Mouse (Mus musculus) hindbrain, embryonic 12.5 days (tissue): ENCODE measurements around the gene Klri1. TPM values are rescaled to one million over a fixed set of nuclear protein-coding genes. Genes with fewer than 3 reads are reported as not detected.
"Not testable (repeated sequence)": the region's sequence is repeated elsewhere in the genome, so short reads cannot be mapped to it uniquely, and the experiment has no call there.

Source experiments
- ATAC-seq: fragments of 200-750 bp; cut with Nextera tagmentation; 2 replicates; pipeline ENCODE4 v1.8.0; 2017; ENCODE audit warnings: moderate TSS enrichment; ENCODE audit not compliant: low FRiP score
- H3K27ac ChIP-seq: fragments of 300-500 bp; sonication (generic); 2 replicates; pipeline ENCODE4 v1.5.1; 2016; ENCODE audit warnings: mild to moderate bottlenecking
- H3K27me3 ChIP-seq: fragments of 300-500 bp; sonication (generic); 2 replicates; pipeline ENCODE4 v1.6.1; 2016; ENCODE audit warnings: mild to moderate bottlenecking
- H3K36me3 ChIP-seq: fragments of 300-500 bp; sonication (generic); 2 replicates; pipeline ENCODE4 v1.6.1; 2016; ENCODE audit warnings: mild to moderate bottlenecking
- H3K4me1 ChIP-seq: fragments of 300-500 bp; sonication (generic); 2 replicates; pipeline ENCODE4 v1.6.1; 2016
- H3K4me2 ChIP-seq: fragments of 300-500 bp; sonication (generic); replicated peaks from 2 replicates; pipeline ENCODE4 v1.6.1; 2016; ENCODE audit warnings: mild to moderate bottlenecking
- H3K4me3 ChIP-seq: fragments of 300-500 bp; sonication (generic); 2 replicates; pipeline ENCODE4 v1.5.1; 2016; ENCODE audit warnings: mild to moderate bottlenecking
- H3K9ac ChIP-seq: fragments of 300-500 bp; sonication (generic); 2 replicates; pipeline ENCODE4 v1.6.1; 2016; ENCODE audit warnings: mild to moderate bottlenecking, moderate library complexity
- H3K9me3 ChIP-seq: fragments of 300-500 bp; sonication (generic); replicated peaks from 2 replicates; pipeline ENCODE4 v1.6.1; 2016; ENCODE audit warnings: mild to moderate bottlenecking
- WGBS: fragments of 180-500 bp; shearing (Covaris S2); methylation state at CpG from one replicate; pipeline ENCODE4 v1.1.7; 2016; 5-methylcytosine and 5-hydroxymethylcytosine counted together
- polyA plus RNA-seq: library from polyadenylated mRNA; unstranded; fragments of >200 nt; fragmentation: Nextera tagmentation; extraction: Ambion mirVana; gene quantifications from 2 replicates; pipeline ENCODE4 v1.2.1, GENCODE M21; 2016

The Klri1 gene
- polyA plus RNA-seq: not detected in 2 replicates

DNA sequence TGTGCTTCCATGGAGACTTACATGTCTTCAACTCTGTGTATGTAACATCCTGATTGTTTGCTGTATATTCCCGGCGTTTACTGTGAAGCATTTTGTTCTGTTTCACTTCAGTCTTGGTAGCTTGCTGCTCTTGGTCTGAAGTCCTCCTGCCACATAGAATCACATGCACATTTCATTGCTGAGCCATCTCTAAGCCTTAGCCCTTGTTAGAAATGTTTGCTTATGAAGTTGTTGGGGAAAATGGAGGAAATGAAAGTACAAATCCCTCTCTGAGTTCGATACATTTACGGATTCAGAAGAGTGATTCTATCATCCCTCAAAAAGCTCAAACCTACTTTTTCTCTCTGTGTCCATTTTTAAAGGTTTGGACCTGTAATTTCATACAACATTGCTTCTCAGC, at the start of gene Klri1:
Gene Klri1, minus strand, starts transcription at position 101 of the 400 bp plus-strand sequence.
- no peak within 1 kb of the TSS for H3K4me2 ChIP-seq
- H3K36me3 ChIP-seq: no peaks in the 10 kb centered on the region
- ATAC-seq: no peak
- H3K9me3 ChIP-seq: no peaks in the 10 kb centered on the region
- H3K4me3 ChIP-seq: no peak within 1 kb of the TSS
- 94% methylated on average over 4 of the region's 4 CpGs for whole genome bisulfite sequencing
- no peak within 1 kb of the TSS for H3K9ac ChIP-seq
- H3K27me3 ChIP-seq: no peaks in the 10 kb centered on the region
- no peaks in the 10 kb centered on the region for H3K4me1 ChIP-seq
- H3K27ac ChIP-seq: no peak within 1 kb of the TSS

DNA sequence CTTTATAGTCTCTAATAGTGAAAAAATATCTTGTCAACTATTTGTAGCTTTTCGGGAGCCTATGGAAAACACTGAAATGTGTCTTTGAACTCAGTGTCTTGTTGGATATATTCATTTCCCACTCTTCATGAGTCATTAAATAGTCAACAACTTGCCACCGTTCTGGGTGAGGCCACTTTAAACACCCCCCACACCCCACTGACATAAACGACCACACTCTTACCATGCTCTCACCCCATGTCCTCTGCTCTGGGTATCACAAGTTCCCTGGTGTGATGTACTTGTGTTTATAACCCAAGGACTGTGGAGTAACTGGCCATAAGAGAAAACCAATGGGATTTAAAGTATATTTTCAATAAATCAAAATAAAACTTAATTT, 30.7 kb upstream of the Klri1 start:
- no peak overlapping the region for H3K4me3 ChIP-seq
- no peak overlapping the region for H3K4me2 ChIP-seq
- H3K9me3 ChIP-seq: no peaks in the 10 kb centered on the region
- no peaks in the 10 kb centered on the region for H3K36me3 ChIP-seq
- no peak for ATAC-seq
- H3K9ac ChIP-seq: no peak overlapping the region
- 82% methylated on average over 3 of the region's 3 CpGs for WGBS
- no peaks in the 10 kb centered on the region for H3K4me1 ChIP-seq
- H3K27ac ChIP-seq: no peak overlapping the region
- no peaks in the 10 kb centered on the region for H3K27me3 ChIP-seq

DNA sequence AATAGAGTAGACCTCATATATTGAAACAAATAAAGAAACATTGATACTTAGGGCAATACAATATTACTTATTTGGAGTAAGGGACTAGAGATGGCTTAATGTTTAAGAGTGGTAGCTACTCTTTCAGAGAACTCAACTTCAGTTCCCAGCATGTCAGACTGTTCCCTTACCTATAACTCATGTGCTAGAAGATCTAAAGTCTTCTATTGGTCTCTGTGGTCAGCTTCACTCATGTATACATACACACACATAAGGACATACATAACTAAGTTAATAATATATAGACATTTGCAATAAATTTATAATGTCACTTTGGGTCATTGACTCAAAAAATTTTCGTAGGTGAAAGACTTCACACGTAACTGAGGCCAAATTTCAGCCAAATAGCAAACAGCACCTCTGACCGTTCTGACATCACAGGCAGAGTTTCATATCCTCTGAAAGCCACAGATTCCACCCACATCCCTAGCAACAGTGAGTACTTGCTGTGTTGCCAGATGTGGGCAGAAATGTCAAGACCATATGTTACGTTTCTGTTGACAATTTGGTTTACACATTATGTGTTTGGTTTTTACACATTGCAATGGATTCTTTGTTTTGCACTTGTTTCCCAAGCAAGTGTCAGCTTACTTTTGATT, 30.2 kb upstream of the Klri1 start:
- no peak overlapping the region for H3K4me2 ChIP-seq
- no peaks in the 10 kb centered on the region for H3K27me3 ChIP-seq
- H3K27ac ChIP-seq: no peak overlapping the region
- no peak overlapping the region for H3K9ac ChIP-seq
- H3K4me3 ChIP-seq: no peak overlapping the region
- H3K9me3 ChIP-seq: no peaks in the 10 kb centered on the region
- H3K36me3 ChIP-seq: no peaks in the 10 kb centered on the region
- ATAC-seq: no peak
- WGBS: 83% methylated on average over 4 of the region's 4 CpGs
- no peaks in the 10 kb centered on the region for H3K4me1 ChIP-seq

DNA sequence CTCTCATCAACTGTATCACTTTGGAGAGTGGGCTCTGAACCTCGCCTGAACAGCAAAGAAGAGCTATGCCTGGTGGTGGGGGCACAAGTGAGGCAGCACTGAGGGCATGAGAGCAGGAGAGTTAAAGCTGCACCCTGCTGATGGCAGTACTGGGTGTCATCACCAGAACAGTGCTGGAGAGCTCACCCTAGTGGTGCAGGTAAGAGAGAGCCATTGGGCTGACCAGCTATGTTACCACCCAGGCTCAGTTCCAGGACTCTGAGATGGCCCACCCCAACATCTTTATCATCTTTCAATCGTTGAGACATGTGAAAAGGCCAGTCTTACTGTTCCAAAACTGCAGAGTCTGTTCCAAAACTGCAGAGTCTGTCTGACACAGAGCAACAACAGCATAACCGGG, 29.2 kb upstream of the Klri1 start:
- Histone ChIP-seq H3K4me2 (no peak overlapping the region), H3K4me3 (no peak overlapping the region), H3K9ac (no peak overlapping the region), H3K36me3 (no peaks in the 10 kb centered on the region), H3K4me1 (no peaks in the 10 kb centered on the region), H3K9me3 (no peaks in the 10 kb centered on the region), H3K27me3 (no peaks in the 10 kb centered on the region), H3K27ac (no peak overlapping the region)
- 56% methylated on average over 3 of the region's 3 CpGs for WGBS
- ATAC-seq: no peak

DNA sequence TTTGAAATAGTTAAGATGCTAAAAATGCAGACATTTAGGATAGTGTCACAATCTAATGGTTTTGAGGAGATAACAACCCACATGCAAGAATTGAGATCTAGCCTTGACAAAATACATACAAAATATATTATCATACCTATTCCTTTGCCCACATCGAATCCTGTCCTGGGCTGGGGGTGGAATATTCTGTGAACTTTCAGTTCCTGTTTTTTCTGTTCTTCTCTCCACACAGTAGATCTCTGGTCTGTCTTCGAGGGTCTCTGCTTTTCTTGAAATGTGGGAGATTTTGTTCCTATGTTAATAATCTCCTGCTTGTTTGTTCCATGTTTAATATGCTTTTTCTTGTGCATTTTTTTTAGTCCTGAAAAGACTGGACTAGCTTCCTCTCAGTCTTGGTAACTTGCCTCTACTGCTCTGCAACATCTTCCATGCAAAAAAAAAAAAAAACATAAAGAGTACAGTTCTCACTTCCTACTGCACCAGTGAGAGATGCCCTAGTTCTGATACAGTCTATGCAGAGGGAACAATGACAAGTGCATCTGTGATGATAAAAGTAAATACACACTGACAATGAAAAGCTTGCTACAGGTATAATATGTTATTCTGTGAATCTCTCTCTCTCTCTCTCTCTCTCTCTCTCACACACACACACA, 23.3 kb upstream of the Klri1 start, which contains the start of gene Klri2:
Gene Klri2, minus strand, starts transcription at position 416 of the 653 bp plus-strand sequence.
- ATAC-seq: no peak
- 74% methylated on average over 2 of the region's 2 CpGs for WGBS
- Histone ChIP-seq H3K4me2 (no peak within 1 kb of the TSS), H3K27me3 (no peaks in the 10 kb centered on the region), H3K4me3 (no peak within 1 kb of the TSS), H3K4me1 (no peaks in the 10 kb centered on the region), H3K9me3 (no peaks in the 10 kb centered on the region), H3K9ac (no peak within 1 kb of the TSS), H3K36me3 (no peaks in the 10 kb centered on the region), H3K27ac (no peak within 1 kb of the TSS)

DNA sequence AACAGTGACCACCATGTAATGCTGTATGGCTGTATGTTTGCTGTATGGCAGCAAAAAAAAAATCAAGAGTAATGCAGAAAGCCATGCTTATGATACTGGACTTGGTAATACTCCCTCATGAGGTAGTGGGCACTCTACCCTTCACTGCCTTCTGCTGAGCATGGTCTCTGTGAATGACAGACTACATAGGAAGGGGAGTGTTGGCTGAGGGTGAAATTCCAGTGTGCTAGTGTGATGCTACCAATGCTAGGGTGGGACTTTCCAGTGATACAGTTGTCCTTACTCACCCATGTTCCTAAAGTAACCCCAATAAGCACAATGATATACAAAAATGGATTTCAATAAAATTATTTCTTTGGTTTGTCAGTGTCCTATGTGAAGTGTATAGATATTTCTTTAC, 19.5 kb upstream of the Klri1 start:
- Histone ChIP-seq H3K4me2 (no peak overlapping the region), H3K9me3 (no peaks in the 10 kb centered on the region), H3K27me3 (no peaks in the 10 kb centered on the region), H3K4me1 (no peaks in the 10 kb centered on the region), H3K9ac (no peak overlapping the region), H3K27ac (no peak overlapping the region), H3K4me3 (no peak overlapping the region), H3K36me3 (no peaks in the 10 kb centered on the region)
- no peak for ATAC-seq

DNA sequence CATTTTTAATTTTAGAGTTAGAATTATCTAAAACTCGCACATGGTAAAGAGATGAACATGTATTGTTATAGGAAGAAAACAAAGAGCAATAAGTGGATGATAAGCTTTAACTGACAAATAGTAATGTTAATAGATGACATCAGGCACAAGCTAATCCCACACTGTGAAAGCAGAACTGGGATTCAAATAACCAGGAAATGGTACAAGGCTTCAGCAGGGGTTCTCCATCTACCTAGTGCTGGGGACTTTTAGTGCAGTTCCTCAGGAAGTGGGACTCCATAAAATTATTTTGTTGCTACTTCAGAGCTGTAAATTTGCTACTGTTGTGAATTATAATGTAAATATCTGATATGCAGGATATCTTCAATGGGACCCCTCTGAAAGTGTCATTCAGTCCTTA, 10.3 kb upstream of the Klri1 start:
- 90% methylated on average over 1 of the region's 1 CpGs for WGBS
- Histone ChIP-seq H3K36me3 (no peaks in the 10 kb centered on the region), H3K4me1 (no peaks in the 10 kb centered on the region), H3K4me3 (no peak overlapping the region), H3K4me2 (no peak overlapping the region), H3K9me3 (no peaks in the 10 kb centered on the region), H3K27me3 (no peaks in the 10 kb centered on the region), H3K27ac (no peak overlapping the region), H3K9ac (no peak overlapping the region)
- no peak for ATAC-seq

DNA sequence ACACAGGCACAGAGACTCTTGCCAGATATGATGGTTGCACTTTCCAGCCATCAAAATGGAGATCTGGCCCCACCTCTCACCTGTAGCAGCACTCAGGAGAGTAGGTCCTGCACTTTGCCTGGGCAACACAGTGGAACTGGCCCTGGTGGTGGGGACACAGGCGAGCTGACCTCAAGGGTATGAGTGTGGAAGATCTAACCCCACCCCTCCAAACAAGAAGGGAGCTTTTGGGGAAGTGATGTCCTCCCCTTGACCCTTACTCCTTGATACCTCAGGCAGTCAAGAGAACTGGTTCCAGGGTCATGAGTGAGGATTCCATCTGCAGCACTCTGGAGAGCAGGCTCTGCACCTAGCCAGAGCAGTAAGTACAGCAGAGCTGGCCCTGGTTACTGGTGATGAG, 4.5 kb upstream of the Klri1 start:
- Histone ChIP-seq H3K4me2 (no peak overlapping the region), H3K4me3 (no peak overlapping the region), H3K9ac (no peak overlapping the region), H3K27me3 (no peaks in the 10 kb centered on the region), H3K27ac (no peak overlapping the region), H3K36me3 (no peaks in the 10 kb centered on the region), H3K4me1 (no peaks in the 10 kb centered on the region), H3K9me3 (no peaks in the 10 kb centered on the region)
- WGBS: 58% methylated on average over 1 of the region's 1 CpGs
- no peak for ATAC-seq

DNA sequence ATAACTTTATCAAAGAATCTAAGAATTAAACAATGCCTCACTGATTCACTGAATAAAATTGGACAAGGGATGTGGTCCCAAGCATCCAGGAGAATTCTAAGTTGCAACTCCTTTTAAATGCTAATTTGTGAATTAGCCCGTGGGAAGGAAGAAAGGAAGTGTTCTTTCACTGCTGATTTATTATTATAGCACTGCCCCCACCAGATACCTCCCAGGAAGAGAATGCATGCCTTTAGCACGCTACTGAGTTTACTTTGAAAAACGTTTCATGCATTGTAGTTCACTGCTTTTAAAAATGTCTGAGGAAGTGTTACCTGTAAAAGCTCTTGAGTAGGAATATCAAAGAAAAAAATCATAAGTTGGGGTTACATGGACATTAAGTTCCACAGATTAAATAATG, 3.6 kb upstream of the Klri1 start:
- Histone ChIP-seq H3K27ac (no peak overlapping the region), H3K4me3 (no peak overlapping the region), H3K9me3 (no peaks in the 10 kb centered on the region), H3K4me1 (no peaks in the 10 kb centered on the region), H3K27me3 (no peaks in the 10 kb centered on the region), H3K4me2 (no peak overlapping the region), H3K9ac (no peak overlapping the region), H3K36me3 (no peaks in the 10 kb centered on the region)
- ATAC-seq: no peak
- WGBS: 12% methylated on average over 3 of the region's 3 CpGs

DNA sequence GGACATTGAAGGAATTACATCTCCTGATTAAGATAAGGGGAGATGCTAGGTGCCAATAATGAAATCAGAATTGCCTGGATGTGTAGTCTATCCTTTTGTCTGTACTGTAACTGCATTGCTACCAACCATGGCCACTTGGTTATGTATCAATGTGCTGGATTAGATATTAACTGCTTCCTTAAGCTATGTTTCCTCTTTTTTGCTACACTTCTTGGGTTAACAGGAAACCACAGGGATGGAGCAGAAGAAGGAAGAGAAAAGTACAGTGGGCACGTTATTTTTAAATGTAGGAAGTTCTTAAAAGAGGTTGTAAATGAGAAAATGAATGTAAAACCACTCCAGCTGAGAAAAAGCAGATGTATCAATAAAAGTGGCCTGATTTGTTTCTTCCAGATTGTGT, 3.4 kb downstream of the Klri1 start:
- Histone ChIP-seq H3K9me3 (no peaks in the 10 kb centered on the region), H3K36me3 (no peaks in the 10 kb centered on the region), H3K27ac (no peak overlapping the region), H3K4me1 (no peaks in the 10 kb centered on the region), H3K9ac (no peak overlapping the region), H3K4me2 (no peak overlapping the region), H3K4me3 (no peak overlapping the region), H3K27me3 (no peaks in the 10 kb centered on the region)
- 59% methylated on average over 1 of the region's 1 CpGs for WGBS
- no peak for ATAC-seq

DNA sequence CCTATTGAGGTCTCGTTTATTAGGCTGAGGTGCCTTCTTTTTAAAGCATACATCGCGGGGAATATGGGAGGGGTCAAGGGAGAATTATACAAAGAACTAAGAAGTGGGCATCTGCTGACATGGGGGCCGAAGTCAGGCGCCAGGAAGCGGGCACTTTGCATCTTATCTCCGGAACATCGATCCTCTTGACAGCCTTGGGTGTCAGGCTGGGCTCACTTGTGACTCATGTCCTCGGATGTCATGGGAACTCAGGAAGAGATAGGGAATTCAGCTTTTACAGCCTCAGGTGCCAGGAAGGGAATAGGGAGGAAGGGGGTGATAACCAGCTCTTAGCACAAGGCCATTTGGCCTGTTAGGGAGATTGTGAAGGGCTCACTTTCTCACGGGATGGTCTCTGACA, 25.5 kb downstream of the Klri1 start:
- H3K9me3 ChIP-seq, H3K4me3 ChIP-seq, H3K9ac ChIP-seq, ATAC-seq, H3K27me3 ChIP-seq, H3K4me2 ChIP-seq, H3K4me1 ChIP-seq, H3K36me3 ChIP-seq, H3K27ac ChIP-seq: not testable (repeated sequence)
- 88% methylated on average over 10 of the region's 10 CpGs for WGBS

DNA sequence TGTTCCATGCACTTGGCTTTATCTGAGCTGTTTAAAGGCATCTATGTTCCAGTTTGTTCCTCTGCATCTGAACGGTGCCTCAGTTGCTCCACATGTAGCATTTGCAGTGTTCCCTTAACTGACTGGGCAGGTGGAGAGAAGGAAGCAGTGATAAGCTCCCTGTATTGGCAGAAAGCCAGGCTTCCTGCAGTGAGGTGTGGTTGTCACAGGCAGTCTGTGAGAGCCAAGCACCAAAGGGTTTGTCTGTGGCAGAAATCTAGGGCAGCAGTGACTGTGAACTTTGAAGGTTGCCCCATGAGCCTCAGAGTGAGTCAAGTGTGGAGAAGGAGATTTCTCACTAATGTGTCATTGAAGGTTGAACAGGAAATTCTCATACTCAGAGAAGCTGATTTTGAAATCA, 36.6 kb downstream of the Klri1 start:
- H3K4me2 ChIP-seq: no peak overlapping the region
- no peaks in the 10 kb centered on the region for H3K36me3 ChIP-seq
- no peak overlapping the region for H3K9ac ChIP-seq
- WGBS: 85% methylated on average over 1 of the region's 1 CpGs
- H3K27ac ChIP-seq: no peak overlapping the region
- no peak overlapping the region for H3K4me3 ChIP-seq
- no peaks in the 10 kb centered on the region; the same call in 1 of the 2 replicates for H3K9me3 ChIP-seq
- no peaks in the 10 kb centered on the region for H3K27me3 ChIP-seq
- no peak for ATAC-seq
- no peaks in the 10 kb centered on the region for H3K4me1 ChIP-seq

DNA sequence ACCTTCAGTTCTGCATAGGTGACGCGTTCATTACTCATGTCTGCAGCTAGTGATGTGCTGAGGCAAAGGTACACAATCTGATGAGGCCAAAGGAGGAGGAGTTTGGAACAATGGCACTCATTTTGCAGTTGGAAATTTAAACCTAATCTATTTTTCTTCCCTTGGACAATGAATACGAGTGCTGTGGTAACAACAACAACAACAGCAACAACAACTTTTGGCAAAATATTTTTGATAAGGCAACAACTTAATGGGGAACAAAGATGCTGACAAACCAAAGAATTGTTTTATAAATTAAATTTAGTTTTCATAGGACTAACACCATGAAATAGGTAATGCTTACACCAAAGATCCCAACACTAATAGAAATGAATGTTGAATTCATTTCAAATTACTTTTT, 38.1 kb downstream of the Klri1 start, which contains the start of gene Klrc1:
Gene Klrc1, minus strand, starts transcription at position 101 of the 400 bp plus-strand sequence.
- Histone ChIP-seq H3K4me3 (no peak within 1 kb of the TSS), H3K27me3 (no peaks in the 10 kb centered on the region), H3K4me1 (no peaks in the 10 kb centered on the region), H3K4me2 (no peak within 1 kb of the TSS), H3K36me3 (no peaks in the 10 kb centered on the region), H3K27ac (no peak within 1 kb of the TSS), H3K9ac (no peak within 1 kb of the TSS), H3K9me3 (no peaks in the 10 kb centered on the region; the same call in 1 of the 2 replicates)
- no peak for ATAC-seq
- 79% methylated on average over 3 of the region's 3 CpGs for WGBS
